ENCODE assay signal across 12 mouse cellular contexts in genomic region chr12:73632671-73633244, GRCm38 (mm10). TPM values are rescaled to one million over a fixed set of nuclear protein-coding genes. Genes with fewer than 3 reads are reported as not detected.
DNase-seq lines count a peak whose midpoint lies in the region; ATAC-seq and TF ChIP-seq lines count a peak whose summit lies in the region.
"Had no signal": no experiment of that assay in that cellular context is flagged by ENCODE, and none has a peak within 500 bp of the region (broad histone marks: within the 10 kb centered on the region; RNA-seq: fewer than 3 reads in every experiment).

No protein-coding gene starts in this region.

- no peaks in the 10 kb centered on the region for H3K27me3 ChIP-seq in lung, postnatal 0 days (replicated peaks; ENCODE audit: insufficient read depth, low read length)
- no peaks in the 10 kb centered on the region for H3K27me3 ChIP-seq in stomach, embryonic 16.5 days (ENCODE audit: control insufficient read depth, insufficient read depth, low read length)
- no peaks in the 10 kb centered on the region for H3K27me3 ChIP-seq in midbrain, embryonic 10.5 days (ENCODE audit: low read depth, poor library complexity, severe bottlenecking)
- H3K27me3 ChIP-seq in hindbrain, embryonic 10.5 days (ENCODE audit: insufficient read depth, poor library complexity, severe bottlenecking), result no peaks in the 10 kb centered on the region
- H3K27me3 ChIP-seq: heart, embryonic 12.5 days had no signal

- ATAC-seq in lung, postnatal 0 days, result no peak
- ATAC-seq in granulocyte monocyte progenitor cell, adult 5-6 weeks (replicated peaks; ENCODE audit: poor library complexity, severe bottlenecking), result 0 out of 2 replicates have a peak, but pooled peaks have one; percentile 20
- ATAC-seq in stomach, embryonic 16.5 days (ENCODE audit: insufficient read depth, low FRiP score), result peak; percentile 44; the same call in 1 of the 2 replicates

- no peaks in the 10 kb centered on the region for H3K9me3 ChIP-seq in lung, postnatal 0 days (ENCODE audit: low read length)
- H3K9me3 ChIP-seq in stomach, embryonic 16.5 days (replicated peaks; ENCODE audit: control insufficient read depth, low read length), result no peaks in the 10 kb centered on the region
- H3K9me3 ChIP-seq in midbrain, embryonic 10.5 days (replicated peaks), result no peaks in the 10 kb centered on the region
- no peaks in the 10 kb centered on the region for H3K9me3 ChIP-seq in hindbrain, embryonic 10.5 days
- H3K9me3 ChIP-seq: heart, embryonic 12.5 days had no signal

- TF ChIP-seq CTCF in lung, postnatal 0 days (IDR thresholded peaks at IDR 0.05), result no peak
- TF ChIP-seq CTCF in lung, adult 2 months (IDR thresholded peaks at IDR 0.05; ENCODE audit: insufficient read depth, low read length), result no peak

- TF ChIP-seq POLR2A in lung, adult 2 months (IDR thresholded peaks at IDR 0.05; ENCODE audit: borderline replicate concordance, extremely low read depth, low read depth, low read length), result no peak

- no peak overlapping the region for H3K4me2 ChIP-seq in lung, postnatal 0 days (replicated peaks; ENCODE audit: low read depth, low read length)
- no peak overlapping the region for H3K4me2 ChIP-seq in stomach, embryonic 16.5 days (ENCODE audit: low read depth, low read length)
- H3K4me2 ChIP-seq: heart, embryonic 12.5 days had no signal

- H3K27ac ChIP-seq in lung, postnatal 0 days (ENCODE audit: low read length), result no peak overlapping the region
- no peak overlapping the region for H3K27ac ChIP-seq in stomach, embryonic 16.5 days (ENCODE audit: low read length)
- no peak overlapping the region; the same call in 1 of the 2 replicates for H3K27ac ChIP-seq in midbrain, embryonic 10.5 days (replicated peaks)
- H3K27ac ChIP-seq in hindbrain, embryonic 10.5 days, result no peak overlapping the region

- no peak for TF ChIP-seq EP300 in lung, postnatal 0 days (IDR thresholded peaks at IDR 0.05)

- no peak overlapping the region for H3K4me3 ChIP-seq in lung, postnatal 0 days (ENCODE audit: low read depth, low read length)
- no peak overlapping the region for H3K4me3 ChIP-seq in lung, adult 2 months (replicated peaks; ENCODE audit: extremely low read depth, low read depth, low read length)
- H3K4me3 ChIP-seq in stomach, embryonic 16.5 days (replicated peaks; ENCODE audit: low read length), result no peak overlapping the region
- H3K4me3 ChIP-seq in midbrain, embryonic 10.5 days, result no peak overlapping the region
- no peak overlapping the region for H3K4me3 ChIP-seq in hindbrain, embryonic 10.5 days
- H3K4me3 ChIP-seq: erythroblast, embryonic 14.5 days; heart, embryonic 12.5 days had no signal

- WGBS in lung, postnatal 0 days, result 18% methylated on average over 8 of the region's 8 CpGs
- WGBS in lung, adult 2 months, result 13% methylated on average over 8 of the region's 8 CpGs
- 16% methylated on average over 8 of the region's 8 CpGs for WGBS in stomach, embryonic 16.5 days
- WGBS in midbrain, embryonic 10.5 days, result 18% methylated on average over 8 of the region's 8 CpGs
- 27% methylated on average over 8 of the region's 8 CpGs for WGBS in hindbrain, embryonic 10.5 days

- no peaks in the 10 kb centered on the region for H3K4me1 ChIP-seq in lung, postnatal 0 days (ENCODE audit: insufficient read depth, low read depth, low read length)
- H3K4me1 ChIP-seq in lung, adult 2 months (ENCODE audit: control insufficient read depth, insufficient read depth, low read length), result peaks cover 24% of the 10 kb centered on the region
- peaks cover 7% of the 10 kb centered on the region for H3K4me1 ChIP-seq in stomach, embryonic 16.5 days (ENCODE audit: control insufficient read depth, insufficient read depth, low read length)
- H3K4me1 ChIP-seq in midbrain, embryonic 10.5 days, result peaks cover 10% of the 10 kb centered on the region
- peaks cover 22% of the 10 kb centered on the region for H3K4me1 ChIP-seq in hindbrain, embryonic 10.5 days (replicated peaks)

- no peak overlapping the region for H3K9ac ChIP-seq in lung, postnatal 0 days (replicated peaks; ENCODE audit: low read depth)
- H3K9ac ChIP-seq in stomach, embryonic 16.5 days (ENCODE audit: low read length), result no peak overlapping the region
- H3K9ac ChIP-seq: heart, embryonic 12.5 days had no signal

- DNase-seq in lung, postnatal 0 days (ENCODE audit: low spot score), result peak; percentile 18
- DNase-seq in lung, adult 2 months, result no peak
- DNase-seq in kidney, postnatal 10 days, result peak; percentile 65
- no peak for DNase-seq in midbrain, embryonic 10.5 days (ENCODE audit: low spot score)
- DNase-seq in Muller cell, postnatal 12 days (ENCODE audit: inconsistent ontology term), result no peak
- DNase-seq in hindbrain, embryonic 10.5 days (ENCODE audit: low spot score), result no peak
- DNase-seq: left cerebral cortex, postnatal 4 days; right cerebral cortex, postnatal 25 days had no signal

- H3K36me3 ChIP-seq in lung, postnatal 0 days (ENCODE audit: insufficient read depth, low read length), result no peaks in the 10 kb centered on the region
- no peaks in the 10 kb centered on the region for H3K36me3 ChIP-seq in stomach, embryonic 16.5 days (ENCODE audit: control insufficient read depth, insufficient read depth, low read length)
- no peaks in the 10 kb centered on the region for H3K36me3 ChIP-seq in midbrain, embryonic 10.5 days
- no peaks in the 10 kb centered on the region for H3K36me3 ChIP-seq in hindbrain, embryonic 10.5 days
- H3K36me3 ChIP-seq: heart, embryonic 12.5 days had no signal

RNA-seq across cellular contexts. Expression of gene Prkch, which starts 48.2 kb away (rescaled TPM):
- polyA plus RNA-seq in lung, postnatal 0 days (2015; fragmentation: Nextera tagmentation; extraction: Ambion mirVana), result 20.0 and 20.9 TPM in 2 replicates
- 39.2 and 41.8 TPM in 2 replicates for polyA plus RNA-seq in lung, adult 2 months (2012; rRNA removed)
- 0.99 and 1.6 TPM in 2 replicates for total RNA-seq in granulocyte monocyte progenitor cell, adult 5-6 weeks (2014; fragmentation: Nextera tagmentation)
- total RNA-seq in granulocyte monocyte progenitor cell, adult 5-6 weeks (2017), result 2.6 and 5.3 TPM in 2 replicates
- 9.8 and 11.0 TPM in 2 replicates for polyA plus RNA-seq in stomach, embryonic 16.5 days (2015; fragmentation: Nextera tagmentation; extraction: Ambion mirVana)
- 4.0 and 4.9 TPM in 2 replicates for polyA plus RNA-seq in midbrain, embryonic 10.5 days (2016; fragmentation: Nextera tagmentation; extraction: Ambion mirVana)
- 5.7 and 7.9 TPM in 2 replicates for polyA plus RNA-seq in hindbrain, embryonic 10.5 days (2016; fragmentation: Nextera tagmentation; extraction: Ambion mirVana)

Comparison
In these comparisons a context has a peak if more than half of its experiments do, and no peak if none do; other contexts are left out.
1. DNase-seq: peak in lung, postnatal 0 days (single experiment) and kidney, postnatal 10 days (single experiment); none in lung, adult 2 months (single experiment), midbrain, embryonic 10.5 days (single experiment), Muller cell, postnatal 12 days (single experiment) and hindbrain, embryonic 10.5 days (single experiment).